Mouse (Mus musculus) spleen, postnatal 10 days (tissue): ENCODE data around the gene Snip1.

Source experiments
- DNase-seq, 2 experiments: peaks; one replicate each; pipeline ENCODE4 v3.0.0; 2021 to 2022; ENCODE audit warnings: low spot score in 2 of 2

The Snip1 gene

DNA sequence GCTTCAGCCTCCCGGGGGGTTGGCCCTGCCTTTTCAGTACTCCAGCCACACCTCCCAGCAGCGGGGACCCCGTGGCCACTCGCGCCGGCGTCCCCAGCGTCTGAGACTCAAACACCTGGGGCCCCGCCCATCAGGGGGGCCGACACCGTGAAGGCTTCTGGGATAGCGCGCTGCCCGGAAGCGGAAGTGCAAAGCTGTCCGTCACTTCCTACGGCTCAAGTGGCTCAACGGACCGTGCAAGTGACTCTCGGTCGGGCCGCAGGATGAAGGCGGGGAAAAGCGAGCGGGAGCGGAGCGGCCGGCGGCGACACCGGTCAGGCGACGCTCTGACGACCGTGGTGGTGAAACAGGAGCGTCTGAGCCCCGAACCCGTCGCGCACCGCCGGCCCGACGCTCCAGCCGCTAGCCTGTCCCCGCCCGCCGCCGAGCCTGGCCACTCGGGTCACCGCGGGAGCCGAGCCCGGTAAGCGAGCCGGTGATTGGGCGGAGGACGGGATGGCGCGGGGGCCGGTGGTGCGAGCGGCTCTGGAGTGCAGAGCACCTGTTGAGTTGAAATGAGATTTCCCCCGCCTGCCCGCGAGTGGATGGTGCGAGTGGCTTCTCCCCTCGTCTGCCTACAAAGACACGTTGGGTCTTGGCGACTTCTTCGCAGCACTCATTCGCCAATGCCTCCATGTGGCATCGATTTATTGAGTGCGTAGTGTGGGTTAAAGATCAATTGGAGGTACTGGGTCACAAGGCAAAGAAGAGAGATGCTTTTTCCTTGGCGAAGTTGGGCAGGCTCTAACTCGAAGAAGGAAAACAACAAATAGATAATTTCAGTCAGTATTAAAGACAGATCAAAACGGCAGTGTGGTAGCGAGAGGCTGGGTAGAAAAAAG, at the start of gene Snip1:
Snip1 (plus strand) TSS at position 183 of the 881 bp plus-strand sequence.
- DNase-seq: peak; percentile 85 to 94

DNA sequence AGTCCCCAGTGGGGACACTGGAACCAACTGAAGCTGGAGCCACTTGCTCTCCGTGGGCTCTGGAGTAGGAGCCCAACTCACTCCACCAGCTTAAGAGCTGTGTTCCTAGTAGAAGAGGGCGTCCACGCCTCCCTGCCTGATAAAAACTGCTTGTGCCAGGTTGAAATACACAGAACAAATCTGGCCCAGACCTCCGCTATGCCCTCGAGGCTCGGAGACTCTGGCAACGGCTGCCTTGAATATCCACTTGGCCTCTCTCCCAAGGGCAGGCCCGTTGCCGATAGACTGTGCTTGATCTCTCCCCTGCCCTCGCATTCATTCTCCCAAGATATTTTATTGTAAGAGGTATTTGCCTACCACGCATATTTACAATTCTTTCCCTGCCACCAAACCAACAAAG, 49.0 kb upstream of the Snip1 start:
- DNase-seq: no peak

DNA sequence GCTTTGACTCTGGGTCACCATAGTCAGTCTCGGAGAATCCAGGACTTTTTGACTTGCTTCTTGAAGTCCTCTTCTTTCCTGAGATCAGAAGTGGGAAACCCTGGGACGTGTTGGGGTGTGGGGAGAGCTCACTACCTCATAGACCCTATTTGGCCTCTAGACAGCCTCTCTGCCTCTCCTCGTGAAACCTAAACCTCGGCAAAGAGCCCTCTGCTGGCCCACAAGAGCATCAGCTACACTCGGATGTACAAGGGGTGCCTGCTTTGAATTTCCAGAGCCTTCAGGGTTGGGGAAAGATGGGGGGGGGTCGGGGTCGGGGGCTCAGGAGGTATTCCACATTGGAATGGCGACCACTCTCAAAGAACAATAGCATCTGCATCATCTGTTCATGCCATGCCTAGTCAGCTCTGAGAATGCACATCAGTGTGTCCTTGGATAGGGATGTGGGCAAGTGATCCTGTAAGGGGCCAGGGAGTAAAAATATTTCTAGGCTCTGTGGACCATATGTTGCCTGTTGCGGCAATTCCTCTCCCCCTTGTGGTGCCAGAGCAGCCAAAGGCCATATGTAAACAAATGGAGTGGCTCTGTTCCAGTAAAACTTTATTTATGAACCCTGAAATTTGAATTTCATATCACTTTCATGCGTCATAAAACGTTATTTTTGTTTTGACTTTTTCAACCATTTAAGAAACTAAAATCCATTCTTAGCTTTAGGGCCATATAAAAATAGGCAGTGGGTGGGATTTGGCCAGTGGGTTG, 45.5 kb upstream of the Snip1 start:
- DNase-seq: no peak

DNA sequence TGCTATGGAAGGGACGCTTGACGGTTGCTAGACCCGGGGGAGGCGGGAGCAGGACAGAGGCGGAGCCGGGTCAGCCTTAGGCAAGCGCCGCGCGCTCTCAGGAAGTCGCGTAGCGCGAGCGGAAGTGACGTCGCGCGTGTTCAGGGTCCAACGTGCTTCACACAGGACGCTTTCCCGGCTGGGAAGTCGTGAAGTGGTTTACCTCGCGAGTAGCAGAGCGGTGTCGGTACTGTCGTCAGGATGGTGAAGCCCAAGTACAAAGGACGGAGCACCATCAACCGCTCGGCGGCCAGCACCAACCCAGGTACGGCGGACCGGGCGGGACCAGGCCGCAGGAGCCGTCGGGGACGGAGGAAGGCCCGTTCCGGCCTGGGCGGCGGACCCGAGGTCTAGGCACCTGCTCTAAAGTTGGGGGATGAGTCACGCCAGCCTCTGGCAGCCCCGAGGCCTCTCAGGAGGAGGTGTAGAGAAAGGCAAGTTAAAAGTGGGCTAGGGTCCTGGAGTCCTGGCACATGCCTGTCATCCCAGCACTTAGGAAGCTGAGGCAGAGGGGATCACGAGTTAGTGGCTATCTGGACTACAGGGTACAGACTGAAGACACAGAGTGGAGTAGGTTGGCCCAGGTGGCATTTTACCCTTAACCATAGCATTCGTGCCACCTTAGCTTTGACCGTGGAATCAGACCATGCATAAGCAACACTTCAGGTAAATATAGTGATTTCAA, 36.4 kb upstream of the Snip1 start:
- peak; percentile 81 to 93 for DNase-seq

DNA sequence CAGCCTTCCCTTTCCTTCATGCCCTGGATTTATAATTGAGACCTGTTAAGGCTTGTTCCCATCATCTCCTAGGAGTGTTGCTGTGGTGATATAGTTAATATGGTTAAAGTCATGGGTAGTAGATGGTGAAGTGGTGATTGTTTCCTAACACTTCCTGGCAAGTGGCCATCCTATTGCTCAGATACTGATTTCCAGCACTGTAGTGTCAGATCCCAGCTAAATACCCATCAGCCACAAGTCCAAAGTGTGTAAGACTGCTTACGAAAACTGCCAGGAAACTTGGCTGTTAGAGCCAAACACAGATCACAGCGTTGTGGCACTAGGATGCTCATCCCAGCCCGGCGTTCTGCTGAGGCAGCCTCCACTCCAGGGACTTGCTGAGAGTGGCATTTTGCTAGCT, 32.1 kb upstream of the Snip1 start:
- no peak for DNase-seq

DNA sequence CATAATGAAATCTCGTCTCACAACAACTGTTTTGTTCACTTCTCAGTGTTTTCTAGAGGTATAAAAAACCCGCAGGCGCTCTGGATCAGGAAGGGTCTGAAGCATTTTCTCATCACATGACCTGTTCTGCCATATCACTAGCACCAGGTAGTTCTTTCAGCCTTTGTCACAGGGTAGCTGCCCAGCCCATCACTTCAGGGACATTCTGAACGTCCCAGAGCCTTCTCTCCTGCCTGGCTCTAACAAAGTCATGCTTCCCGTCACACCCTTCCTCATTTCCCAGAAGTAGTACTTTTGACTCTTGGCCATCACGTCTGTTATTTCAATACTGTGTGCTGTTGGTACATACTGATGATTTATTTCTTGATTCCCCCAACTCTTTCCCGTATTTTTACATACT, 22.0 kb upstream of the Snip1 start:
- no peak for DNase-seq

DNA sequence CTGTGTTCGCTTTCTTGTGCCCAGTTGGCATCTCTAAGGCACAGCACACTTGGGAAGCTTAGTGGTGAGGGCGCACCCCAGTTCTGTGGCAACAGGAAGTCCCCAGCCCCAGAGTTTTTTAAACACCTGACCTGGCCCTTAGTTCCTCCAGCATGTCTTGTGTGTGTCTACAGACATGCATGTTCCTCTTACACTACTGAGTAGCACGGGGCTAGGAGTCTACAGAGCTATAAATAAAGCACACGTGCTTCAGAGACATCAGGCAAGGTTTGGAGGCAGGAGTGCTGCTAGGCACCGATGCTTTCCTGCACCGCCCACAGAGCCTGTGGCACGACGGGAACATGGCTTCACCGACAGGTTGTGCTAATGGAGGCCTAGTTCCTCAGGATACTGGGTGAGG, 11.1 kb upstream of the Snip1 start:
- no peak for DNase-seq

DNA sequence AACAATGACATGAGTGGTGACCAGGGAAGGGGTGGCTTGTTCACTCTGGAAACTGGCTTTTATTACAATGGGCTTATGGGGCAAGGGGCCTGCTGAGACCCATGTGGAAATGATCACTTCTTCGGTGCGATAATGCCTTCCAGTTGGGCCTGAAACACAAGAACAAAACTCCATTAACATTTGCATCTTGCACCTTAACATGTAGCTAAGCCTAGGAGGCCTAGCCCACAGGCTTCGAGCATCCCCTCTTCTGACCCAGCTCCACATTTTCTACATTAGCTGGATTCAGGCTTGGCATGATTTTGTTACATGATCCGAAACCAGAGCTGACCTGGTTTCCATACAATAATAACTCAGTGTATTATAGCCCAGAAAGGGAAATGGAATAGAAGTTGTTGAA, 10.0 kb upstream of the Snip1 start:
- no peak for DNase-seq

DNA sequence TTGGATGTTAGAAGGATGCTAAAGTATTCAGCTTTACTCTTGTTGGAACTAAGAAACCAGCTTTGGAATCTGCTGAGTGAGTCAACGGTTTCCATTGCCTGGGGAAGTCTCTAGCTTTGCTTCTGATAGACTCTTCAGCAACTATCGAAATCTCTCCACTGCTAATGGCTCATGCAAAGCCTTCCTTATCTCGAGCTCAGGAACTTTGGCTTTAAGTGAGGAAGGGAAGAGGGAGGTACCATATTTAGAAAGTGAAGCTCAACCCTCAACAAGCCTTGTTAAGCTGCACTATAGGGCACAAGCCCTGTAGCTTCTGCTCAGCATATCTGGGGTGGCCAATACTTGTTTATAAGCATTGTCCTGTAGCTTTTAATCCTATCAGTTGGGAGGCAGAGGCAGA, 9.2 kb upstream of the Snip1 start:
- DNase-seq: no peak

DNA sequence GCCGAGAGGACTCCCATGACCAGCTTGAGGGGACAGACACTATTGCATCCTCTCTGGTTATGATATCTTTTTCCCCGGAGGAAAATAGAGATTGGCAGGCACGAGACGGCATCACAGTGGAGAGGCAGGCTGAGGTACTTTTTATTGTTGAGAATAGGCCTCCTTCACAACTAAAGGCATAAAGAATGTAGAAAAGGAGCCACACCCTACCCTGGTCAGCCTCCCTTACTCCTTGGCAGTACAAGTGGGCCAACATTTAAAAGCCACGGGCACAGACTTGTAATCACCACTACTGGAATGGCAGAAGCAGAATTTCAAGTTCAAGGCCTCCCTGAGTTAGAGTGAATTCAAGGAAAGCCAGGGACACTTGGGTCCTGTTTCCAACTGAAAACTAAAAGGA, 8.4 kb upstream of the Snip1 start:
- DNase-seq: no peak

DNA sequence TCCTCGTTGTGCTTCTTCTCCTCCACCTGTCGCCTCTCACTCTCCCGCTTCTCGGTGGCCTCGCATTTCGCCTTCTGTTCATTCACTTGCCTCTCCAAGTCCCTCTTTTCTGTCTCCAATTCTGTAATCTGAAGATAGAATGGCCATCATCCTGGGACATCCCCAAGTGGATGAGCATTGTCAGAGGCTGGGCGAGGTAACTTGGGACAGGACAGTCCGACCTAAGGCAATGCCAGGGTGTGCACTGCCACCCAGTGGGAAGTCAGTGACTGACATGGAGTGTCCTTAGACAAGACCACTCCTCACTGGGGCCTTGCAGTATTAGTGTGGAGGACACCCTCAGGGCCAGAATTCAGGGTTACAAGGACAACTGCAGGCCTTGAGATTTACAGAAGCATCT, 7.4 kb upstream of the Snip1 start:
- DNase-seq: peak in 1 of 2 experiments; percentile 61

DNA sequence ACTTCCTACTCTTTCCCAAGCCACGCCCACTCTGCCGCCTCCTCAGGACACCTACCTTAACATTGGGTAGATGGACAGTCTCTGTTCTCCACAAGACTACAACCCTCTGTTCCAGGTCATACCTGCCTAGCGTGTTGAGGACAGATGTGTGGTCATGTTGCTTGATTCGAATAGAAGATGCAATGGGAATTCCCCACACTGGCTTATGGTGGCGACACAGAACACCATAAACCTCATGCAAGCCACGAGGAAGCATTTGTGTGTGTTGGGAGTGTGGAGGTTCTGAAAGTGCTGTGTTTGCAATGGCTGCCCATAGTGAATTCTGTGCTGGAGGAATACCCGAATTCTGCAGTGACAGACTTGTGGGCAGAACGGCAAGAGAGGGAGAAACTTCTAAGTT, 2.6 kb upstream of the Snip1 start:
- DNase-seq: no peak

DNA sequence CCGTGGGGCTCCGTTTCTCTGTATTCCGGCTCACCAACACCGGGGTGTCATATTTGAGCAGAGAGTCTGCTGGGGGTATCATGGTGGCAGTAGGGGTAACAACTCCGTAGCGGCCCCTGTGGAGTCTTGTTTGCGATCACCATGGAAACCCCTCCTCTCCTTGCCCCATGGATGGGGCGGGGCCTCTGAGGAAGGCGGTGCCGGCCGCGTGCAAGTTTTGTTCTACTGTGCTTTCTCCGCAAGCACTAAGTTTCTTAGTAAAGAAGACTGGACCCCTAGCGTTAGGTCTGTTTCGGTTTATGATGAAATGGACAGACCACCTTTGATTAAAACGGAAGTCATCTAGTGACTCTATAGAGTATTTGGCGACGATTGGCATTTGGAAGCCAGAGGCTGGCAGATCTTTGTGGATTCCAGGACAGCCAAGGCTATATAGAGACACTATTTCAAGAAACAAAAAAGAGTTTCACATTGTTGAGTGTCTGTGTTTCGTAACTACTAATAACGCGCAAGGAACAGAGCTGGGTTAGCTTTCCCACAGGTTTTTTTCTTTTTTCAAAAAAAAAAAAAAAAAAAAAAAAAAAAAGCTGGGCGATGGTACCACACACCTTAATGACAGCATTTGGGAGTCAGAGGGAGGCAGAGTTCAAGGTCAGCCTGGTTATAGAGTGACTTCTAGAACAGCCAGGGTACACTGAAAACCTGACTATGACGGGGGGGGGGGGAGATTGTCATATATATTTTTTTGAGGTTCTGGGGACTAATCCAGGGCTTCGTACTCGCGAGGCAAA, 760 bp upstream of the Snip1 start, which contains the start of gene Dnali1:
Dnali1 (minus strand) TSS at position 187 of the 791 bp plus-strand sequence.
- DNase-seq: peak; percentile 28 to 69

DNA sequence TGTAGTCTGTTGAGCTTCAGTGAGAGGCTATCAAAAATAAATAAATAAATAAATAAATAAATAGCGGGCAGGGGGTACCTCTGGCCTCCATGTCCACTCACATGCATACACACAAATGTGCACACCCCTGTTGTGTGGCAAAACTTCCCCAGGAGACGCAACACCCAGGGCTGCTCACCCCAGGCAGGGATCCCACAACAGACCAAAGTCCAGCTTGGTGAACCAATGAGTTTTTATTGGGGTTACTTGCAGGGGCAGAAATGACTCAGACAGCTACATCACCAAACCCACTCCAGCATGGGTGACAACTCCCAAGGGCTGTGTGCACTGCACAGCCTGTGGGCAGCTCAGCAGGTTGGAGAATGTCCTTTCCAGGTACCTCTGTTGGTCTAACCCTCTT, 11.2 kb downstream of the Snip1 start:
- no peak for DNase-seq

DNA sequence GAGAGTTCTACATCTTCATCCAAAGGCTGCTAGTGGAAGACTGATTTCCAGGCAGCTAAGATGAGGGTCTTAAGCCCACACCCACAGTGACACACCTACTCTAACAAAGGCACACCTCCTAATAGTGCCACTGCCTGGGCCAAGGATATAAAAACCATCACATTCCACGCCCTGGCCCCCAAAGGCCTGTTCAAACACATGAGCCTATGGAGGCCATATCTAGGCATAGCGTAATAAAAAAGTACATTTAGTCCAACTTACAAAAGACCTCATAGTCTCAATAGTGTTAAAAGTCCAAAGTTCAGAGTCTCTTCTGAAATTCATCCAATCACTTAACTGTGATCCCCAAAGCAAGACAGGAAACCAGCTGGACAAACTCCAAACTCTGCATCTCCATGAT, 12.2 kb downstream of the Snip1 start:
- DNase-seq: no peak

DNA sequence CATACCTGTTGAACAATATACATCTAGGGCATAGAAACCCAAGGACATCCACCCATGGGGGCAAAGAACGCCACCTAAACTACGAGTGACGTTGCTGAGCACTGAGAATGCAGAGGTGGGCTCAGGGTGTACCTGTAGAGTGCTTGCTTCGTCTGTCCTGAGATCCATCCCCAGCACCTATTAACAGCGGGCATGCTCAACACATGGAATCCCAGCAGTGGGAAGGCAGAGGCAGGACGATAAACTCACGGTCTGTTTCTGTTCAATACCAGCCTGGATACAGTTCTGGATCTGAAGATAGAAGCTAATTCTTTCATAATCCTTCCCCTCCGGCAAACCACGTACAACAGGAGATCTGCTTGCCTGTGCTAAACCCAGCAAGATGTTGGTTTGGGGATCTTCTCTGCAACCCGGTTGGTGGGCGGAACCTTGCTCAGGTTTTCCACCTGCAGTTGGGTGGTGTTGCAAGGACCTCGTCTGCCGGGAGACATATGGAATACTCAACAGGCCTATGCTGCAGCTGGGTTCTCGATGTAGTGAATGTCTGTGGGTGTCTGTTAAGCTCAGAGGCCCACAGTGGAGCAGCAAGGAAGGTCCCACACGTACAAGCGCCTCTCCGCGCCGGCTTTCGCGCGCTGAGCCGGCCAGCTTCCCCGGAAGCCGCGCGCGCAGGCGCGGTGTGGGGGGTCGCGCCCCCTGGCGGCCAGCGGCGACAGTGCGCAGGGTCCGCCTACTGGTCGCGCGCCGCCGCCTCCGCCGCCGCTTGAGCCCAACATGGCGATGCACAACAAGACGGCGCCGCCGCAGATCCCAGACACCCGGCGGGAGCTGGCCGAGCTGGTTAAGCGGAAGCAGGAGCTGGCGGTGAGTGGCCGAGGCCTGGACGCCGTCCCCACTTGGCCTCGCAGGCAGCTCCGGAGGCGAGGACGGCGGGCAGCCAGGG, 18.2 kb downstream of the Snip1 start, which contains the start of gene Meaf6:
Meaf6 (plus strand) TSS at position 732 of the 943 bp plus-strand sequence.
- peak; percentile 94 for DNase-seq

DNA sequence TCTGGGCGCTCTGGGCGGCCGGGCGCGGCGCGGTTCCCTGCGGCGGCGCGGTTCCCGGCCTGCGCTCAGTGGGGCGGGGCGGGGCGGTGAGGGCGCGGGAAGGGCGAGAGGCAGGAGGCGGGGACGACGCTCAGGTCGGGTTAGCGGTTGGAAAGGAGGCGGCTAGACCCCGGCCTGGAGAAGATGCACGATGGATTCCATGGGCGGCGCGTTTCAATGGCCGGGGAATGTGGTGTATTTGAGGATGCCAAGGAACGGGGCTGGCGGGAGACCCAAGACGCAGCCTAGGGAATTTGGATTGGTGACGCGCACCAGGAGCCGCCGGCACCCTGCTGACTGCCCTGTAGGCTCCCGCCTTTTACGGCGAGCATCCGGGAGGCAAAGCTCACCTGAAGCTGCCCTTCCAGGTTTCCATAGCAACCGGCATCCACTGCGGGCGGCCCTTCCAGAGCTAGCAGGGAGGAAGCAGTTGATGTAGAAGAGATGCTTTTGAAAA, 18.9 kb downstream of the Snip1 start:
- peak in 1 of 2 experiments; percentile 86 for DNase-seq

DNA sequence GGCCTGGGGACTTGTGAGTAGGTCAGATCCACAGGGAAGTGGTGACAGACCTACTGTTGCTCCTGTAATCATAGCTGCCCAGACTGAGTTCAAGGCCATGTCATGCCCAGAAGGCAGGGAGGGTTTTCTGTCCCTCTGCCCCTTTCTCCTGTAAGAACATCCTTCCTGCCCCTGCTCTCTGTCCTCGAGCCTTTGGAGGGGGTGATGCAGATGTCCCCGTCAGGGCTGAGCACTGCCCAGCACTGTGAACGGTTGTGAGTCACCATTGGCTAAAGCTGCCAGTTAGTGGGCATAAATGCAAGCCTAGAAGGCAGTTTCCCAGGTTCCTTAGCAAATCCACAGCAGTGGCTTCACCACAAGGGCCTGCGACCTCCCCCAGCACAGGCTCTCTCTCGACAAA, 26.6 kb downstream of the Snip1 start:
- no peak for DNase-seq

DNA sequence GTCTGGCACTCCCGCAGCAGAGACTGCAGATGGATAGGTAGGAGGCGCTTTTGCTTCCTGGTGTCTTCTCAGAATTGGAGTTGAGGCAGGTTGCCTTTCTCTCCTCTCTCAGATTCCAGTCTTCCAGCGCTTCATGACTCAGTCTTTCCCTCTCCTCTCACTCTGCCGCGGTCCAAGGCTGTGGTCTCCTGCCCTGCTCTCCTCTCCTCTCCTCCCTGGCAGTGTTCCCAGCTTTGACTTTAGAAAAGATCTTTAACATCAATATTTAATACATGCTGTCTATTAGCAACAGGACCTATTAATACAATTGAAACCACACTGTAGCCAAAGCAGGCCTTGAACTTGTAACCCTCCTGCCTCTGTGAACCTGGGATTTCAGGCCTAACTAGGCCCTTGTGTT, 29.6 kb downstream of the Snip1 start:
- no peak for DNase-seq

DNA sequence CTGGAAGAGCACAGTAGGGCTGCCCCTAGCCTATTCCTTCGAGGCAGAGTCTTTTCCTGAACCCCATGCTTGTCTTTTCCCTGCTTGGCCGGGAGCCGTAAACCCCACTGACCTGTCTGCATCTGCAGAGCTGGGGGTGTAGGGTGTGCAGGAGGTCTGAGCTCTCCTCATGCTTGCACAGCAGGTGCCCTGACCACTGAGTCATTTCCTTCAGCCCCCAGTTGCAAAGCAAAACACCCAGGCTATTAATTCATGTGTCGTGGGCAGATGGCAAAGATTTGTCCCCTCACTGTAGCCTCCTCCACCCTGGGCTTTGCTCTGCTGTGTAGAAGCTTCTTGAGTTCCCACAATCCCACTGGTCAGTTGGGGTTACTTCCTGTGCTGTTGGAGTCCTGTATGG, 30.9 kb downstream of the Snip1 start:
- DNase-seq: no peak
